Mouse (Mus musculus) left cerebral cortex, postnatal 4 days (tissue): ENCODE results near the gene Hist1h4d. TPM values are rescaled to one million over a fixed set of nuclear protein-coding genes. Genes with fewer than 3 reads are reported as not detected.
"Not testable (repeated sequence)": the region's sequence is repeated elsewhere in the genome, so short reads cannot be mapped to it uniquely, and the experiment has no call there.

Experiments
- DNase-seq: peaks from one replicate; pipeline ENCODE4 v3.0.0-alpha.2; 2022
- intact Hi-C: fragments of 180-260 bp; cut with DNase I; formaldehyde crosslinking; loops from one replicate; pipeline ENCODE4 v1.15.1; 2025
- total RNA-seq, 2 experiments: library from RNA; stranded (reverse); gene quantifications; 2 replicates each; pipeline ENCODE4 v1.2.3; 2021

Hist1h4d gene
- total RNA-seq, result 100 to 1,000 TPM; 177 to 192 TPM

DNA sequence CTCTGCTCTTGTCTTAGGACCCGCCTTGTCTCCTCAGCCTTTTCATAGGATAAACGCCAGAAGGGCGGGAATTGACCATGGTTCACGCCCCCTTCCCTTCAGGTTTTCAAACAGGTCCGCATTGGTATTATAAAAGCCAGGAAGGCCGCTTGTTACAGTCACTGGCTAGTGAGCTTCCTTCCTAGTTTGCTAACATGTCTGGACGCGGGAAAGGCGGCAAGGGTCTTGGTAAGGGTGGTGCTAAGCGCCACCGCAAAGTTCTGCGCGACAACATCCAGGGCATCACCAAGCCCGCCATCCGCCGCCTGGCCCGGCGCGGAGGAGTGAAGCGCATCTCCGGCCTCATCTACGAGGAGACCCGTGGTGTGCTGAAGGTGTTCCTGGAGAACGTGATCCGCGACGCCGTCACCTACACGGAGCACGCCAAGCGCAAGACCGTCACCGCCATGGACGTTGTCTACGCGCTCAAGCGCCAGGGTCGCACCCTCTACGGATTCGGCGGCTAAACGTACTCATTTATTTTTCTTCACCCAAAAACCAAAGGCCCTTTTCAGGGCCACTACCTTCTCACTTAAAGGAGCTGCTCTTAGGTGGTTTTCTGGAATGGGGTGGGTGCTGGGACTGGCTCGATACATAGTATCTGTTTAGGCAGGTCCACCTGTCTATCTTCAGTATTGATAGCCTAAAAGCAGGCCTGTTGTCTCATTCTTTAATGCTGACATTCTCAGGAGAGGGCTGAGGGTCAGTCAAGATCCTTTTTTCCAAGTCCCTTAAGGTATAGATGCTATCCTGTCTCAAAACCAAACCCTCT is at the start of gene Hist1h4d:
TSS of gene Hist1h4d (plus strand) at position 191 of the 811 bp plus-strand sequence.
- intact Hi-C loops, result loop anchor here (5.0 kb wide), 1 partner anchor 106 kb away; no protein-coding TSS in a partner anchor
- peak; percentile 93 for DNase-seq

- intact Hi-C loops, result no loop called here
- DNase-seq, result no peak
Observed at GRCm38 (mm10) chr13:23532262-23533075, 48.9 kb upstream of the Hist1h4d start.

DNA sequence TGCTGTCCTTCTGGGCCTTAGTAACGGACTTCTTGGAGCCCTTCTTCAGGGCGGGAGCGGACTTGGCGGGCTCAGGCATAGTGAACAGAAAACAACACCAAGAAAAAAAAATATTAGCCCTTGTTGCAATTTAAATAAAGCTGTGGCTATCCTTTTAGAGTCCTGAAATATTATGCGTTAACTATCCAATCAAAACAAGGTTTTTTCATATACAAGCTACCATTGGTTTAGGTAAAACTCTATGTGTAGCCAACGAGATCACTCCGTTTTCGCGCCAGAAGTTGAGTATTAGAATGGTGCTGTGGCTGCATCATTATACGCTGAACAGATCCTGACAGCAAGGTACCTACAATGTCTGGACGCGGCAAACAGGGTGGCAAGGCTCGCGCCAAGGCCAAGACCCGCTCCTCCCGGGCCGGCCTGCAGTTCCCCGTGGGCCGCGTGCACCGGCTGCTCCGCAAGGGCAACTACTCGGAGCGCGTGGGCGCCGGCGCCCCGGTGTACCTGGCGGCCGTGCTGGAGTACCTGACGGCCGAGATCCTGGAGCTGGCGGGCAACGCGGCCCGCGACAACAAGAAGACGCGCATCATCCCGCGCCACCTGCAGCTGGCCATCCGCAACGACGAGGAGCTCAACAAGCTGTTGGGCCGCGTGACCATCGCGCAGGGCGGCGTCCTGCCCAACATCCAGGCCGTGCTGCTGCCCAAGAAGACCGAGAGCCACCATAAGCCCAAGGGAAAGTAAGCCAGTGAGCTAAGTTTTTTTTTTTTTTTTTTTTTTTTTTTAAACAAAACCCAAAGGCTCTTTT is 47.6 kb upstream of the Hist1h4d start, which contains the start of gene Hist1h2af:
TSS of gene Hist1h2af (plus strand) at position 347 of the 808 bp plus-strand sequence.
- DNase-seq, result peak; percentile 74
- intact Hi-C loops, result not testable (repeated sequence)

- intact Hi-C loops, result no loop called here
- no peak for DNase-seq
Observed at GRCm38 (mm10) chr13:23534368-23535131, 46.8 kb upstream of the Hist1h4d start.

- DNase-seq, result peak; percentile 90
- intact Hi-C loops, result not testable (repeated sequence)
Observed at GRCm38 (mm10) chr13:23535137-23536075, 46.0 kb upstream of the Hist1h4d start, which contains the start of gene Hist1h3g. TSS of gene Hist1h3g (plus strand) at chr13:23535422.

GRCm38 (mm10) chr13:23536076-23536822 is 45.1 kb upstream of the Hist1h4d start:
- no peak for DNase-seq
- intact Hi-C loops, result no loop called here

DNA sequence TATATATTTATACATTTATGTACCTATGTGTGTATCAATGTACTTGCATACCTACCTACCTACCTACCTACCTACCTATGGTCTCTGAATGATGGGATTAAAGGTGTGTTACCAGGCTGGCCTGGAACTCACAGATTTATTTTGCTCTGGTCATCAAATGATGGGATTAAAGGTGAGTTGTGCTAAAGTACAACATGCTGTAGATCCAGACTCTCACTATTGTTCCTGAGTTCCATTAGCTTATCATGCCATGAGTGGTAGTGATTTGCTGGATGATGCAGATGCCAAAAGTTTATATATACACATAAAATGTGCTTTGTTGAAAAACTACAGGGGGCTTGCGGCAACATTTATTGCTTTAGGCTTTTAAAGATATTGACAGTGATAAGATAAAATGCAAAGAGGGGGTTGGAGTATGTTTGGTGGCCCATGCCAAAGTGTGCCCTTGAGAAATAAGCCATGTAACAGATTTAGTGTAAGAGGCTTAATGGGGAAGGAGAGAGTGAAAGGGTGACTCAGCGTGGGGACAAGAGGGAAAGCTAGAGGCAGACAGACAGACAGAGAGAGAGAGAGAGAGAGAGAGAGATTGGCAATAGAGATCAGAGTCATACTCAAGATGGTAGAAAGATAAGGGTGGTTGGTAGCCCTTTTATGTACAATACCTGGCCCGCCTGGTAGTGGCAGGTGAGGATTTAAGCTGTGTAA is 44.2 kb upstream of the Hist1h4d start:
- intact Hi-C loops, result no loop called here
- no peak for DNase-seq

- no peak for DNase-seq
- intact Hi-C loops, result no loop called here
Observed at GRCm38 (mm10) chr13:23538249-23538648, 43.1 kb upstream of the Hist1h4d start.

DNA sequence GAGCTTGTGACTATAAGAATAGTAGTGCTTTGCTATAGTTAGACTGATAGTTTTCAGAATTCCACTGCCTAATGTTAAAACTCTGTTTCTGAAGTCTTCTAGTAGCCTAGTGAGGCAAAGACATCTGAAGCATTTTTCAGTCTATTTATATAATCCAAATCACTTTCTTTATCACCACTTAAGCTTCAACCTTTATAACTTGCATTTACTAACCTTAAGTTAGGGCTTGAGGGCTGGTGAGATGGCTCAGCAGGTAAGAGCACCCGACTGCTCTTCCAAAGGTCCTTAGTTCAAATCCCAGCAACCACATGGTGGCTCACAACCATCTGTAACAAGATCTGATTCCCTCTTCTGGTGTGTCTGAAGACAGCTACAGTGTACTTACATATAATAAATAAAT is 41.6 kb upstream of the Hist1h4d start:
- intact Hi-C loops, DNase-seq: not testable (repeated sequence)

DNA sequence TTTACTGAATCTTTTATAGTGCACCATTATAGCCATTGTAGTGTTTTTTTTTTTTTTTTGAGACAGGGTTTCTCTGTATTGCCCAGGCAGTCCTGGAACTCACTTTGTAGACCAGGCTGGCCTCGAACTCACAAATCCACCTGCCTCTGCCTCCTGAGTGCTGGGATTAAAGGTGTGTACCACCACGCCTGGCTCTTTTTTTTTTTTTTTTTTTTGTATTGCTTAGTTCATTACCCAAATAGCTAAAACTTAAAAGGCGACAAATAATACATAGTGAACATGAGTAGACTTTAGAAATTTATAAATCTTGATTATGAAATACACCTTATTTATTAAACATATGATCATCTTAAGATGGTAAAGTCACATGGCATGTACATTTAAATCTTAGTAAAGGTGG is 39.9 kb upstream of the Hist1h4d start:
- intact Hi-C loops, result no loop called here

GRCm38 (mm10) chr13:23542225-23542980 is 39.0 kb upstream of the Hist1h4d start:
- DNase-seq, intact Hi-C loops: not testable (repeated sequence)

More for the DNA sequence above, 39.9 kb upstream of the Hist1h4d start:
- DNase-seq, result no peak

GRCm38 (mm10) chr13:23542999-23543607 is 38.3 kb upstream of the Hist1h4d start, which contains the start of gene Hist1h2bh:
TSS of gene Hist1h2bh (minus strand) at chr13:23543392.
- DNase-seq, result peak; percentile 43
- intact Hi-C loops, result not testable (repeated sequence)

DNA sequence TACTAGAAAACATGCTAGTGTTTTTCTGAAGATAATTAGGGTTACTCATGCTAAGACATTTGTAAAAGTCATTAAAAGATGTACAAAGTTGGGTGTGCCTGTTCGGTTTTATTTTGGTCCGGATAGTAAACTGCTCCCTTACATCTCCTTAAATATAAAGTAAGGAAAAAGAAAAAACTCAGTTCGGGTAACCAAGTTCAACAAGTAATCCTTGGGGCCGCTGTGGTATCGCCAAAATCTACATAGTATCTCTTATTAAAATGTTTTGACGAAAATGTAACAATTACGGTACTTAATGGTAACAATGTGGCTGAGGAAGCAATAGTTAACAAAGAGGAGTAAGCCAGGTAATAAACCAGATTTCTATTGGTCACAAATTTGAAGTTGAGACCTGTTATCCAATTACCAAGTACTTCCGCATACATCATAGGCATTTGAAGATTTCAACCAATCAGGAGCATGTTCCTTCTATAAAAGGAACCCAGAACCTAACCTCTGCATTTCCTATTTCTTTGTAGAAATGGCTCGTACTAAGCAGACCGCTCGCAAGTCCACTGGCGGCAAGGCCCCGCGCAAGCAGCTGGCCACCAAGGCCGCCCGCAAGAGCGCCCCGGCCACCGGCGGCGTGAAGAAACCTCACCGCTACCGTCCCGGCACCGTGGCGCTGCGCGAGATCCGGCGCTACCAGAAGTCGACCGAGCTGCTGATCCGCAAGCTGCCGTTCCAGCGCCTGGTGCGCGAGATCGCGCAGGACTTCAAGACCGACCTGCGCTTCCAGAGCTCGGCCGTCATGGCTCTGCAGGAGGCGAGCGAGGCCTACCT is 37.2 kb upstream of the Hist1h4d start, which contains the start of gene Hist1h3f:
TSS of gene Hist1h3f (plus strand) at position 88 of the 822 bp plus-strand sequence.
- DNase-seq, result peak; percentile 60
- intact Hi-C loops, result no loop called here

DNA sequence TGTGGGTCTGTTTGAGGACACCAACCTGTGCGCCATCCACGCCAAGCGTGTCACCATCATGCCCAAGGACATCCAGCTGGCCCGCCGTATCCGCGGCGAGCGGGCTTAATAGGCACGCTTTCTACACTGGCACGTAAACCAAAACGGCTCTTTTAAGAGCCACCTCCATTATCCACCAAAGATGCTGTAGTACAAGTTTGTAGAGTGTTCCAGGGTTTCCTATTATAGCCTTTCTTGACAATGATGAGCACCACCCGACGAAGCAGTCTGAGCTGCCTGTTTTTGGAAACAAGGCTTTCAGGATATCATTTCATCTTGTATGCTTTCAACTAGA is 36.6 kb upstream of the Hist1h4d start:
- DNase-seq, intact Hi-C loops: not testable (repeated sequence)

GRCm38 (mm10) chr13:23546694-23547093 is 34.7 kb upstream of the Hist1h4d start:
- DNase-seq, result no peak
- intact Hi-C loops, result no loop called here
